Mouse (Mus musculus) lung, embryonic 16.5 days (tissue): ENCODE measurements around the gene Fgg. TPM values are rescaled to one million over a fixed set of nuclear protein-coding genes. Genes with fewer than 3 reads are reported as not detected.

Experiments used
- ATAC-seq: fragments of 200-750 bp; cut with Nextera tagmentation; 2 replicates; pipeline ENCODE4 v1.8.0; 2017; ENCODE audit warnings: low read depth, mild to moderate bottlenecking, moderate library complexity
- H3K27ac ChIP-seq: fragments of 300-500 bp; sonication (generic); 2 replicates; pipeline ENCODE4 v1.5.1; 2014; ENCODE audit warnings: mild to moderate bottlenecking, control low read depth, low read length
- H3K27me3 ChIP-seq: fragments of 300-500 bp; sonication (generic); 2 replicates; pipeline ENCODE4 v1.6.1; 2014; ENCODE audit warnings: low read depth, low read length, mixed read lengths; ENCODE audit not compliant: control insufficient read depth, insufficient read depth
- H3K36me3 ChIP-seq: fragments of 300-500 bp; sonication (generic); 2 replicates; pipeline ENCODE4 v1.6.1; 2014; ENCODE audit warnings: low read length; ENCODE audit not compliant: control insufficient read depth, insufficient read depth
- H3K4me1 ChIP-seq: fragments of 300-500 bp; sonication (generic); replicated peaks from 2 replicates; pipeline ENCODE4 v1.6.1; 2014; ENCODE audit warnings: low read length, mixed read lengths; ENCODE audit not compliant: control insufficient read depth, insufficient read depth
- H3K4me2 ChIP-seq: fragments of 300-500 bp; sonication (generic); 2 replicates; pipeline ENCODE4 v1.6.1; 2014; ENCODE audit warnings: low read depth, low read length, control low read depth
- H3K4me3 ChIP-seq: fragments of 300-500 bp; sonication (generic); 2 replicates; pipeline ENCODE4 v1.5.1; 2014; ENCODE audit warnings: mild to moderate bottlenecking, low read length, control low read depth
- H3K9ac ChIP-seq: fragments of 300-500 bp; sonication (generic); 2 replicates; pipeline ENCODE4 v1.6.1; 2014; ENCODE audit warnings: low read length, control low read depth
- H3K9me3 ChIP-seq: fragments of 300-500 bp; sonication (generic); 2 replicates; pipeline ENCODE4 v1.6.1; 2016; ENCODE audit warnings: low read length; ENCODE audit not compliant: control insufficient read depth
- WGBS: fragments of 180-500 bp; shearing (Covaris S2); extraction: QIAGEN DNeasy Blood & Tissue Kit; methylation state at CpG from one replicate; pipeline ENCODE4 v1.1.7; 2014; 5-methylcytosine and 5-hydroxymethylcytosine counted together
- polyA plus RNA-seq: library from polyadenylated mRNA; unstranded; fragments of >200 nt; fragmentation: Nextera tagmentation; extraction: Ambion mirVana; gene quantifications from 2 replicates; pipeline ENCODE4 v1.2.1, GENCODE M21; 2015

Fgg gene
- polyA plus RNA-seq, 1 experiment from 2014 or later = 1.5 TPM

GRCm38 (mm10) chr3:82998772-82999463 is 8.6 kb upstream of the Fgg start:
- 27% methylated on average over 8 of the region's 8 CpGs for WGBS
- ATAC-seq = peak; percentile 78
- peaks cover 6% of the 10 kb centered on the region for H3K4me1 ChIP-seq

GRCm38 (mm10) chr3:82999995-83000394 is 7.5 kb upstream of the Fgg start:
- H3K9ac ChIP-seq = no peak overlapping the region
- WGBS = 72% methylated on average over 9 of the region's 9 CpGs
- ATAC-seq = no peak
- H3K27ac ChIP-seq = no peak overlapping the region
- no peaks in the 10 kb centered on the region for H3K9me3 ChIP-seq
- H3K27me3 ChIP-seq = peaks cover 2% of the 10 kb centered on the region; the same call in 1 of the 2 replicates
- no peak overlapping the region for H3K4me3 ChIP-seq
- H3K4me2 ChIP-seq = no peak overlapping the region
- peaks cover 6% of the 10 kb centered on the region for H3K4me1 ChIP-seq
- no peaks in the 10 kb centered on the region for H3K36me3 ChIP-seq

More at GRCm38 (mm10) chr3:82998772-82999463, 8.6 kb upstream of the Fgg start:
- no peaks in the 10 kb centered on the region for H3K36me3 ChIP-seq
- no peak overlapping the region for H3K4me2 ChIP-seq
- no peak overlapping the region for H3K4me3 ChIP-seq
- H3K9me3 ChIP-seq = no peaks in the 10 kb centered on the region
- no peak overlapping the region for H3K9ac ChIP-seq
- no peak overlapping the region for H3K27ac ChIP-seq
- peaks cover 2% of the 10 kb centered on the region; the same call in 1 of the 2 replicates for H3K27me3 ChIP-seq

- Histone ChIP-seq H3K4me1 (no peaks in the 10 kb centered on the region), H3K9ac (no peak overlapping the region), H3K27ac (no peak overlapping the region), H3K36me3 (no peaks in the 10 kb centered on the region), H3K27me3 (no peaks in the 10 kb centered on the region), H3K4me3 (no peak overlapping the region), H3K9me3 (no peaks in the 10 kb centered on the region), H3K4me2 (no peak overlapping the region)
- 0% methylated on average over 2 of the region's 2 CpGs for WGBS
- no peak for ATAC-seq
Observed at GRCm38 (mm10) chr3:83002191-83002590, 5.3 kb upstream of the Fgg start.

GRCm38 (mm10) chr3:83003068-83003467 is 4.5 kb upstream of the Fgg start:
- no peaks in the 10 kb centered on the region for H3K9me3 ChIP-seq
- H3K27me3 ChIP-seq = no peaks in the 10 kb centered on the region
- H3K27ac ChIP-seq = no peak overlapping the region
- WGBS = 85% methylated on average over 8 of the region's 8 CpGs
- no peak overlapping the region for H3K4me2 ChIP-seq
- H3K4me1 ChIP-seq = no peaks in the 10 kb centered on the region
- H3K36me3 ChIP-seq = no peaks in the 10 kb centered on the region
- H3K4me3 ChIP-seq = no peak overlapping the region
- ATAC-seq = no peak
- H3K9ac ChIP-seq = no peak overlapping the region

GRCm38 (mm10) chr3:83004801-83005200 is 2.7 kb upstream of the Fgg start:
- no peak overlapping the region for H3K4me2 ChIP-seq
- no peak for ATAC-seq
- H3K27ac ChIP-seq = no peak overlapping the region
- H3K36me3 ChIP-seq = no peaks in the 10 kb centered on the region
- H3K9me3 ChIP-seq = no peaks in the 10 kb centered on the region
- 89% methylated on average over 7 of the region's 7 CpGs for WGBS
- H3K4me1 ChIP-seq = no peaks in the 10 kb centered on the region
- H3K27me3 ChIP-seq = no peaks in the 10 kb centered on the region
- no peak overlapping the region for H3K4me3 ChIP-seq
- H3K9ac ChIP-seq = no peak overlapping the region

- ATAC-seq = no peak
- Histone ChIP-seq H3K4me1 (no peaks in the 10 kb centered on the region), H3K9ac (no peak overlapping the region), H3K36me3 (no peaks in the 10 kb centered on the region), H3K4me2 (no peak overlapping the region), H3K4me3 (no peak overlapping the region), H3K27me3 (no peaks in the 10 kb centered on the region), H3K27ac (no peak overlapping the region), H3K9me3 (no peaks in the 10 kb centered on the region)
- 70% methylated on average over 11 of the region's 11 CpGs for WGBS
Observed at GRCm38 (mm10) chr3:83010291-83010690, 2.8 kb downstream of the Fgg start.

- WGBS = 86% methylated on average over 4 of the region's 4 CpGs
- ATAC-seq = no peak
- H3K9me3 ChIP-seq = no peaks in the 10 kb centered on the region
- no peaks in the 10 kb centered on the region for H3K4me1 ChIP-seq
- H3K4me2 ChIP-seq = no peak overlapping the region
- no peak overlapping the region for H3K27ac ChIP-seq
- no peak overlapping the region for H3K4me3 ChIP-seq
- no peaks in the 10 kb centered on the region for H3K27me3 ChIP-seq
- H3K9ac ChIP-seq = no peak overlapping the region
- H3K36me3 ChIP-seq = no peaks in the 10 kb centered on the region
Observed at GRCm38 (mm10) chr3:83011136-83011535, 3.6 kb downstream of the Fgg start.

GRCm38 (mm10) chr3:83011565-83011964 is 4.0 kb downstream of the Fgg start:
- ATAC-seq = no peak
- WGBS = 76% methylated on average over 4 of the region's 4 CpGs
- Histone ChIP-seq H3K27me3 (no peaks in the 10 kb centered on the region), H3K27ac (no peak overlapping the region), H3K9ac (no peak overlapping the region), H3K4me2 (no peak overlapping the region), H3K9me3 (no peaks in the 10 kb centered on the region), H3K4me1 (no peaks in the 10 kb centered on the region), H3K4me3 (no peak overlapping the region), H3K36me3 (no peaks in the 10 kb centered on the region)

GRCm38 (mm10) chr3:83012636-83013035 is 5.1 kb downstream of the Fgg start:
- Histone ChIP-seq H3K9me3 (no peaks in the 10 kb centered on the region), H3K36me3 (no peaks in the 10 kb centered on the region), H3K4me1 (no peaks in the 10 kb centered on the region), H3K4me2 (no peak overlapping the region), H3K27me3 (no peaks in the 10 kb centered on the region), H3K9ac (no peak overlapping the region), H3K27ac (no peak overlapping the region), H3K4me3 (no peak overlapping the region)
- WGBS = 86% methylated on average over 19 of the region's 19 CpGs
- no peak for ATAC-seq
